Mouse (Mus musculus) embryonic facial prominence, embryonic 15.5 days (tissue): Measurements from ENCODE around the gene Zfp59. TPM values are rescaled to one million over a fixed set of nuclear protein-coding genes. Genes with fewer than 3 reads are reported as not detected.
"Not testable (repeated sequence)": the region's sequence is repeated elsewhere in the genome, so short reads cannot be mapped to it uniquely, and the experiment has no call there.

Experiments used
- ATAC-seq: fragments of 200-750 bp; cut with Nextera tagmentation; 2 replicates; pipeline ENCODE4 v1.8.0; 2017; ENCODE audit warnings: low read depth, moderate TSS enrichment; ENCODE audit not compliant: insufficient number of reproducible peaks, low FRiP score, low TSS enrichment
- H3K27ac ChIP-seq: fragments of 300-500 bp; sonication (generic); replicated peaks from 2 replicates; pipeline ENCODE4 v1.5.1; 2015; ENCODE audit warnings: mild to moderate bottlenecking, inconsistent platforms
- H3K27me3 ChIP-seq: fragments of 300-500 bp; sonication (generic); 2 replicates; pipeline ENCODE4 v1.6.1; 2015; ENCODE audit warnings: inconsistent platforms
- H3K36me3 ChIP-seq: fragments of 300-500 bp; sonication (generic); 2 replicates; pipeline ENCODE4 v1.6.1; 2015; ENCODE audit warnings: mild to moderate bottlenecking, inconsistent platforms
- H3K4me1 ChIP-seq: fragments of 300-500 bp; sonication (generic); 2 replicates; pipeline ENCODE4 v1.6.1; 2015; ENCODE audit warnings: inconsistent platforms
- H3K4me2 ChIP-seq: fragments of 300-500 bp; sonication (generic); replicated peaks from 2 replicates; pipeline ENCODE4 v1.6.1; 2015; ENCODE audit warnings: mild to moderate bottlenecking, inconsistent platforms
- H3K4me3 ChIP-seq: fragments of 300-500 bp; sonication (generic); replicated peaks from 2 replicates; pipeline ENCODE4 v1.5.1; 2015; ENCODE audit warnings: mild to moderate bottlenecking, inconsistent platforms
- H3K9ac ChIP-seq: fragments of 300-500 bp; sonication (generic); 2 replicates; pipeline ENCODE4 v1.6.1; 2015; ENCODE audit warnings: inconsistent platforms
- H3K9me3 ChIP-seq: fragments of 300-500 bp; sonication (generic); replicated peaks from 2 replicates; pipeline ENCODE4 v1.6.1; 2016; ENCODE audit warnings: inconsistent platforms
- WGBS: fragments of 180-500 bp; shearing (Covaris S2); methylation state at CpG from one replicate; pipeline ENCODE4 v1.1.7; 2015; 5-methylcytosine and 5-hydroxymethylcytosine counted together
- polyA plus RNA-seq: library from polyadenylated mRNA; unstranded; fragments of >200 nt; fragmentation: Nextera tagmentation; extraction: Ambion mirVana; gene quantifications from 2 replicates; pipeline ENCODE4 v1.2.1, GENCODE M21; 2015

Zfp59 gene
- polyA plus RNA-seq, 1 experiment from 2014 or later = 8.1 TPM

- Histone ChIP-seq H3K4me2 (no peak overlapping the region), H3K36me3 (peaks cover 36% of the 10 kb centered on the region)
- WGBS = 92% methylated on average over 7 of the region's 7 CpGs
These were observed 19.8 kb upstream of the Zfp59 start for GRCm38 (mm10) chr7:27818526-27819110.

GRCm38 (mm10) chr7:27822611-27823010 is 15.8 kb upstream of the Zfp59 start:
- Histone ChIP-seq H3K27ac (no peak overlapping the region), H3K4me3 (no peak overlapping the region), H3K27me3 (no peaks in the 10 kb centered on the region), H3K4me2 (no peak overlapping the region), H3K4me1 (no peaks in the 10 kb centered on the region), H3K36me3 (peaks cover 22% of the 10 kb centered on the region), H3K9me3 (no peaks in the 10 kb centered on the region), H3K9ac (no peak overlapping the region)
- no peak for ATAC-seq

More at GRCm38 (mm10) chr7:27818526-27819110, 19.8 kb upstream of the Zfp59 start:
- H3K4me1 ChIP-seq = no peaks in the 10 kb centered on the region
- no peak overlapping the region for H3K9ac ChIP-seq
- H3K27ac ChIP-seq = no peak overlapping the region
- H3K9me3 ChIP-seq = no peaks in the 10 kb centered on the region
- no peaks in the 10 kb centered on the region for H3K27me3 ChIP-seq
- ATAC-seq = no peak
- no peak overlapping the region for H3K4me3 ChIP-seq

GRCm38 (mm10) chr7:27834131-27834530 is 4.3 kb upstream of the Zfp59 start:
- H3K4me1 ChIP-seq = peaks cover 2% of the 10 kb centered on the region; the same call in 1 of the 2 replicates
- H3K4me2 ChIP-seq = no peak overlapping the region
- no peak for ATAC-seq
- H3K27me3 ChIP-seq = no peaks in the 10 kb centered on the region
- H3K36me3 ChIP-seq = no peaks in the 10 kb centered on the region
- H3K9ac ChIP-seq = no peak overlapping the region
- no peak overlapping the region for H3K4me3 ChIP-seq
- 86% methylated on average over 2 of the region's 2 CpGs for WGBS
- H3K27ac ChIP-seq = no peak overlapping the region
- no peaks in the 10 kb centered on the region for H3K9me3 ChIP-seq

DNA sequence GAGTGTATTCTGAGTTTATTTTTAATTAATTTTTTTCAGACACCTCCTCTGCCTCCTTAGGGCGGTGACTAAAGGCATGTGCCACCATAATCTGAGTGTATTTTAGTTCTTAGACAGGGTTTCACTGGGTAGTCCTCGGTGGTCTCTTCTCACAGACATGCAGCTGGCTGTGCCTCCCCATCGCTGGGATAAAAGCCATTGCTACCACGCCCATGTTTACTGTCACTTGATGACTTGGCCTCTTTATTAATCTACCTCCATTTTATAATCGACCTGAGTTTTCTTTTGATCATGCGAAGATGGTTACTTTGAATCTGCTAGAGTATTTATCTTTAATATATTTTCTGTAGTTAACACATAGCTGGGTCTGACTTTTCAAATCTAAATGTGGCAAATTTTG is 511 bp upstream of the Zfp59 start:
- Histone ChIP-seq H3K27me3 (no peaks in the 10 kb centered on the region), H3K4me1 (peaks cover 7% of the 10 kb centered on the region; the same call in 1 of the 2 replicates), H3K4me2 (peak overlapping the region; percentile 56), H3K4me3 (peak overlapping the region; percentile 57), H3K9me3 (no peaks in the 10 kb centered on the region), H3K36me3 (no peaks in the 10 kb centered on the region), H3K27ac (peak overlapping the region; percentile 85), H3K9ac (peak overlapping the region; percentile 57)
- ATAC-seq = no peak
- WGBS = 29% methylated on average over 6 of the region's 6 CpGs

GRCm38 (mm10) chr7:27839596-27839995 is 1.2 kb downstream of the Zfp59 start:
- Histone ChIP-seq H3K4me1 (peaks cover 7% of the 10 kb centered on the region; the same call in 1 of the 2 replicates), H3K4me2 (peak overlapping the region; percentile 56; the same call in 1 of the 2 replicates), H3K27me3 (no peaks in the 10 kb centered on the region), H3K9me3 (no peaks in the 10 kb centered on the region), H3K9ac (no peak overlapping the region), H3K36me3 (peaks cover 3% of the 10 kb centered on the region; the same call in 1 of the 2 replicates), H3K27ac (no peak overlapping the region), H3K4me3 (no peak overlapping the region)
- 89% methylated on average over 7 of the region's 7 CpGs for WGBS
- ATAC-seq = no peak

DNA sequence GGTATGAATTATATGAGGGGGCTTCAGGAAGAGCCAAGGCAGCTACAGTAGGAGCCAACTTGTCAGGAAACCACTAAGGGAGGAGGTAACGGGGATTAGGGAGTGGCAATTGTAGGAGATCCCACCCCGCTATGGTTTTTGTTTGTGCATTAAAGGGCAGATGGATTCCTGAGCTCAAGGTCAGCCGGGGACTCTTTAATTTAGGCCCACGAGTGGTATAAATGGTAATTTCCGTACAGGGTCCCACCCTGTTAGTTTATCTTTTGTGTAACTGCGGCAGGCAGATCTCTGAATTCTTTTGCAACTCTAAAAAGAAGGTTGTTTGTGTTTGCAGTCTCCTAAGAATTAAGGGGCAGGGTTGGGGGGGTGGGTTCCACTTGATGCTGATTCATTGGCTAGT is 1.7 kb downstream of the Zfp59 start:
- Histone ChIP-seq H3K4me1 (peaks cover 7% of the 10 kb centered on the region; the same call in 1 of the 2 replicates), H3K4me3 (no peak overlapping the region), H3K4me2 (no peak overlapping the region), H3K36me3 (peaks cover 9% of the 10 kb centered on the region), H3K9ac (no peak overlapping the region), H3K27ac (no peak overlapping the region), H3K9me3 (no peaks in the 10 kb centered on the region), H3K27me3 (no peaks in the 10 kb centered on the region)
- 88% methylated on average over 6 of the region's 6 CpGs for WGBS
- no peak for ATAC-seq

DNA sequence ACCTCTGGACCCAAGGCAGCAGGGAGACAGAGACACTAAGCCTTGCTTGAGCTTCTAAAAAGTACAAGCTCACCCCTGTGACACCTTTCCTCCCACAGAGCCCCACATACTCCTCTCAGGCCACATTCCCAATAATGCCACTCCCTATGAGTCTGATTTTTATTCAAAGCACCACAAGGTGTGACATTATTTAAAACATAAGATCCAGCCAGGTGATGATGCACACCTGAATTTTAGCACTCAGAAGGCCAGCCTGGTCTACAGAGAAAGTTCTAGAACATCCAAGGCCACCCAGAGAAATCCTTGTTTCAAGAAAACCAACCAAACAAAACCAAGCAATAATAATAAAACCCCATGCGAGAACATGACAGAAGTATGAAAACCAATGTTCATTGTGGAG is 18.8 kb downstream of the Zfp59 start, which contains the start of gene Zfp607a:
Zfp607a (plus strand) TSS at position 301 of the 400 bp plus-strand sequence.
- Histone ChIP-seq H3K27me3 (no peaks in the 10 kb centered on the region), H3K9me3 (no peaks in the 10 kb centered on the region), H3K9ac (no peak within 1 kb of the TSS), H3K4me3 (no peak within 1 kb of the TSS), H3K27ac (no peak within 1 kb of the TSS), H3K4me1 (peaks cover 10% of the 10 kb centered on the region), H3K36me3 (peaks cover 18% of the 10 kb centered on the region), H3K4me2 (no peak within 1 kb of the TSS)
- WGBS = 95% methylated on average over 1 of the region's 1 CpGs
- ATAC-seq = no peak

GRCm38 (mm10) chr7:27859301-27860251 is 21.2 kb downstream of the Zfp59 start:
- WGBS = 20% methylated on average over 10 of the region's 10 CpGs
- peak overlapping the region; percentile 90 for H3K27ac ChIP-seq
- no peaks in the 10 kb centered on the region for H3K9me3 ChIP-seq
- peaks cover 10% of the 10 kb centered on the region for H3K4me1 ChIP-seq
- H3K27me3 ChIP-seq = no peaks in the 10 kb centered on the region
- H3K4me2 ChIP-seq = peak overlapping the region; percentile 70
- H3K36me3 ChIP-seq = peaks cover 10% of the 10 kb centered on the region
- H3K9ac ChIP-seq = peak overlapping the region; percentile 57
- no peak for ATAC-seq
- peak overlapping the region; percentile 69 for H3K4me3 ChIP-seq

DNA sequence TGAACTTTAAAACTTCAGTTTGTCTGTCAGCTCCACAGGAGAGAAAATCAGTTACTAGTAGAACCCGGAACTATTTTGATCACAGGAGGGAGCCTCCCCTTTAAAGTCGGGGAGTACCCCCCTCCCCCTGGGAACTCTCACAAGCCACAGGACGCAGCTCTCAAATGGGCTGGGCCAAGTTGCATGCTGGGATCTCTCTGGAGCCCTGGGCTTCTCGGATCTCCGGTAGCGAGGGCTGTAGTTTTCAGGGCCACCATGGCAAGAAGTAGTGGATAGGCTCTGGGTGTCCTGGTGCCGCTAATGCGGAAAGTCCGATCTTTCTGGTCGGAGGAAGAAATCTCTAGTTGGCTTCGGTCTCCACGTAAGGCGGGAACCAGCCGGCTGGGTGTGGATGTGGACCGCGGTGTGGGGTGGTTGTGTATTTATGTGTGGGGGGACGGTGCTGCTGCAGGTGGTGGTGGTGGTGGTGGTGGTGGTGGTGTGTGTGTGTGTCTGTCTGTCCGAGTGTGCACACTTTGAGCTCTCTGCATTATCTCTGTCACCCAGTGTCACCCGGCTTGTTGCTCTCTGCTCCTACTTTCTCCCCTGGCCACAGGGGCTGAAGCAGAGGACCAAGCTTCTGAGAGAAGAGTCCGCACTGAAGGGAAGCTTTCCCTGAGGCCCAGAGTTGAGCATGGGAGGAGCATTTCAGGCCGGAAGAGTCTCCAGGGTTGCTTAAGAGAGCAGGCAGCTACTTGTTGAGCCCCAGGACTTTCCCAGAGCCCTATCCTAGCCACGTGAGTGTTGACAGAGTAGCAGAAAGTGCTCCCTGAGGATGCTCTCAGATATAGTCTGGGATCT is 22.2 kb downstream of the Zfp59 start:
- Histone ChIP-seq H3K4me3 (peak overlapping the region; percentile 69), H3K9me3 (no peaks in the 10 kb centered on the region), H3K9ac (peak overlapping the region; percentile 57), H3K4me2 (peak overlapping the region; percentile 70), H3K4me1 (peaks cover 10% of the 10 kb centered on the region), H3K27ac (peak overlapping the region; percentile 90), H3K27me3 (no peaks in the 10 kb centered on the region), H3K36me3 (peaks cover 15% of the 10 kb centered on the region)
- under 1% methylated on average over 22 of the region's 22 CpGs for WGBS
- peak; percentile 87 for ATAC-seq

- H3K4me3 ChIP-seq, H3K27me3 ChIP-seq, H3K27ac ChIP-seq, H3K9ac ChIP-seq, H3K4me2 ChIP-seq, H3K9me3 ChIP-seq, ATAC-seq: not testable (repeated sequence)
- H3K36me3 ChIP-seq = peaks cover 26% of the 10 kb centered on the region
- 69% methylated on average over 5 of the region's 5 CpGs for WGBS
- peaks cover 10% of the 10 kb centered on the region for H3K4me1 ChIP-seq
These were observed 24.2 kb downstream of the Zfp59 start for GRCm38 (mm10) chr7:27862578-27862977.

DNA sequence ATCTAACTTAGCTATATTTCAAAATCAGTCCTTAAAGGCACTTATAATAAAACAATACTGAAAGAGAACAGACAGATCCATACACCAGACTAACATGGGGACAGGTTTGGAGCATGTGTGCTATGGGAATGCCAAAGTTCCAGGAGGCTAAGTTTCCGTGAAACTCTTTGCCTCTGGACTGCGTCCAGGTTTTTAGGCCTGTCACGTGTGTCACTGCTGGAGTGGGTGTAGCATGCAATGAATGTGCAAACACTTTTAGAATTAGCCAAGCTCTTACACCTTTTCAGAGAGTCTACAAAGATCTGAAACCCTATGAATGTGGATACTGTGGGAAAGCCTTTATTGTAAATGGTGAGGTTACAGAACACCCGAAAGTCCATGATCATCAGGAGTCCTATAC is 43.3 kb downstream of the Zfp59 start:
- Histone ChIP-seq H3K4me2 (no peak overlapping the region), H3K9ac (no peak overlapping the region), H3K27ac (no peak overlapping the region), H3K36me3 (peaks cover 65% of the 10 kb centered on the region), H3K27me3 (no peaks in the 10 kb centered on the region), H3K4me1 (no peaks in the 10 kb centered on the region), H3K4me3 (no peak overlapping the region), H3K9me3 (0 out of 2 replicates have a peak, but pooled peaks cover 3% of the 10 kb centered on the region)
- no peak for ATAC-seq
- WGBS = 92% methylated on average over 4 of the region's 4 CpGs
